Comparison of ENCODE assay signal across 8 mouse cellular contexts in genomic region chr16:10313226-10313625, GRCm38 (mm10). TPM values are rescaled to one million over a fixed set of nuclear protein-coding genes. Genes with fewer than 3 reads are reported as not detected.
DNase-seq lines count a peak whose midpoint lies in the region; ATAC-seq and TF ChIP-seq lines count a peak whose summit lies in the region.

No protein-coding gene starts in this region.

- peak; percentile 33 for ATAC-seq in liver, postnatal 0 days

- intact Hi-C loops in heart, postnatal 36 days (cut with DNase I): no loop called here

- peak overlapping the region; percentile 74 for H3K4me2 ChIP-seq in liver, postnatal 0 days (ENCODE audit: low read depth, low read length)

- H3K9me3 ChIP-seq in liver, postnatal 0 days (ENCODE audit: low read length): no peaks in the 10 kb centered on the region

- peak overlapping the region; percentile 68 for H3K4me3 ChIP-seq in layer of hippocampus, adult 2 months
- H3K4me3 ChIP-seq in liver, postnatal 0 days (ENCODE audit: low read depth, low read length): peak overlapping the region; percentile 52

- peaks cover 15% of the 10 kb centered on the region; the same call in 1 of the 2 replicates for H3K27me3 ChIP-seq in liver, postnatal 0 days (ENCODE audit: insufficient read depth, low read length)

- TF ChIP-seq EP300 in liver, postnatal 0 days (IDR thresholded peaks at IDR 0.05; ENCODE audit: low read depth): no peak

- H3K27ac ChIP-seq in layer of hippocampus, adult 2 months: peak overlapping the region; percentile 68
- no peak overlapping the region for H3K27ac ChIP-seq in liver, postnatal 0 days (ENCODE audit: low read depth)

- H3K9ac ChIP-seq in liver, postnatal 0 days (replicated peaks): no peak overlapping the region

- DNase-seq in layer of hippocampus, adult 2 months (ENCODE audit: low spot score in 2 of 2): peak in 1 of 2 experiments; percentile 20
- DNase-seq in layer of hippocampus, postnatal 25 days (ENCODE audit: extremely low spot score in 1 of 2, low spot score in 1 of 2): no peak
- peak; percentile 27 for DNase-seq in embryo, embryonic 9.5 days (ENCODE audit: extremely low spot score)
- DNase-seq in heart, postnatal 36 days: peak; percentile 43 to 53
- DNase-seq in liver, postnatal 0 days: no peak
- peak; percentile 43 for DNase-seq in retina, postnatal 1 day
- DNase-seq in right cerebral cortex, postnatal 10 days (ENCODE audit: low spot score in 2 of 2): no peak
- DNase-seq in right cerebral cortex, postnatal 25 days: no peak

- peak; percentile 65 for TF ChIP-seq CTCF in layer of hippocampus, adult 2 months (conservative IDR thresholded peaks at IDR 0.05)
- TF ChIP-seq CTCF in liver, postnatal 0 days (IDR thresholded peaks at IDR 0.05; ENCODE audit: low read depth): no peak

- no peaks in the 10 kb centered on the region for H3K4me1 ChIP-seq in liver, postnatal 0 days (ENCODE audit: insufficient read depth)

- 4% methylated on average over 15 of the region's 15 CpGs for WGBS in liver, postnatal 0 days (ENCODE audit: insufficient replicate concordance)

- H3K36me3 ChIP-seq in liver, postnatal 0 days (replicated peaks; ENCODE audit: insufficient read depth, low read length): no peaks in the 10 kb centered on the region; the same call in 1 of the 2 replicates

RNA-seq across cellular contexts. Expression of gene Emp2, which starts 0.5 kb away (rescaled TPM):
- total RNA-seq in layer of hippocampus, adult 2 months (2021): 10 to 100 TPM; 14.4 to 16.4 TPM
- total RNA-seq in layer of hippocampus, postnatal 25 days (2021): 10 to 100 TPM; 18.4 to 19.1 TPM
- total RNA-seq in heart, postnatal 36 days (2021): 10 to 100 TPM; 42.0 to 49.2 TPM
- 1.2 and 1.5 TPM in 2 replicates for polyA plus RNA-seq in liver, postnatal 0 days (2015; fragmentation: Nextera tagmentation; extraction: Ambion mirVana)

Comparison
In these comparisons a context has a peak if more than half of its experiments do, and no peak if none do; other contexts are left out.
1. DNase-seq: peak in embryo, embryonic 9.5 days (single experiment), heart, postnatal 36 days (2 of 2) and retina, postnatal 1 day (single experiment); none in layer of hippocampus, postnatal 25 days (0 of 2), liver, postnatal 0 days (single experiment), right cerebral cortex, postnatal 10 days (0 of 2) and right cerebral cortex, postnatal 25 days (single experiment).